Mouse (Mus musculus): ENCODE results near the gene Ndufb4. TPM values are rescaled to one million over a fixed set of nuclear protein-coding genes. Genes with fewer than 3 reads are reported as not detected.
"Not testable (repeated sequence)": the region's sequence is repeated elsewhere in the genome, so short reads cannot be mapped to it uniquely, and the experiment has no call there.

Ndufb4 gene
- total RNA-seq (2021) = 10 to 100 TPM; 65.4 to 68.8 TPM

- DNase-seq (ENCODE audit: low spot score in 2 of 2) = peak; percentile 95
- intact Hi-C loops (cut with DNase I) = no loop called here
Observed at GRCm38 (mm10) chr16:37653731-37654657, at the start of gene Ndufb4. Gene Ndufb4 (minus strand): TSS chr16:37654453.

DNA sequence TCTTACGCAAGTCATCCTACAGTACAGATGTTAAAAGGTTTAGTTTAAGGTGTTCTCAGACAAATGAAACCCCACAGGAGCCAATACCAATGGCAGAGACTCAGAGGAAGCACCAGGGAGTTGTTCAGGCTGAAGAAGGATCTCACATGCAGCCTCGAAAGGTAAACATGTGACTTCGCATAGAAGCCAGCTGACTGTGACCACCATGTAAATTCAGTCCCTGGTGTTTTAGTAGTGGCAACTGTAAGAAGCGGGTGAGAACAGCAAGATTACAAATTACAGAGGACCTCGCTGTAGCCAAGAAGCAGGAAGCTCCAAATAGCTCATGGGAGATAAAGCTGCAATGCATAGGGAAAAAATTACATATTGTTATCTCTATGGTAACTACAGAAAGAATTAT, 49.6 kb upstream of the Ndufb4 start:
- DNase-seq (ENCODE audit: low spot score in 2 of 2) = peak in 1 of 2 experiments; percentile 28
- intact Hi-C loops (cut with DNase I) = loop anchor here (5.0 kb wide), 1 partner anchor 108 kb away; no protein-coding TSS in a partner anchor

DNA sequence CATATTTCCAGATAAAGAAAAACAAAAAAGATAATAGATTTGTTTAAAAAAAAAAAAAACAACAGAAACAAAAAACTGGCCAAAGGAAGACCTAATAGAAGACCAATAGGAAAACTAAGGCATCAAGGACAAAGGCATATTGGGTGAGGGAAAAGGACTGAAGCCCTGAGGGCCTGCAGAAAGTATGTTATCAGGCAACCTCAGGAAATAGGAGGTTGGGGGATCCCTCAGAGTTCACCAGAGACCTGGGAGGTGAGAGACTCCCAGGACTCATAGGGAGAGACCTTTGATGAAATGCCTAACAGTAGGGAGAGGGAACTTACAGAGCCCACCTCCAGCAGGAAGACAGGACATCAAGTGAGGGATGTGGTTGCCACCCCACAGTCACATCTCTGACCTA, 45.8 kb upstream of the Ndufb4 start:
- intact Hi-C loops (cut with DNase I) = loop anchor here (5.0 kb wide), 1 partner anchor 112 kb away; no protein-coding TSS in a partner anchor

DNA sequence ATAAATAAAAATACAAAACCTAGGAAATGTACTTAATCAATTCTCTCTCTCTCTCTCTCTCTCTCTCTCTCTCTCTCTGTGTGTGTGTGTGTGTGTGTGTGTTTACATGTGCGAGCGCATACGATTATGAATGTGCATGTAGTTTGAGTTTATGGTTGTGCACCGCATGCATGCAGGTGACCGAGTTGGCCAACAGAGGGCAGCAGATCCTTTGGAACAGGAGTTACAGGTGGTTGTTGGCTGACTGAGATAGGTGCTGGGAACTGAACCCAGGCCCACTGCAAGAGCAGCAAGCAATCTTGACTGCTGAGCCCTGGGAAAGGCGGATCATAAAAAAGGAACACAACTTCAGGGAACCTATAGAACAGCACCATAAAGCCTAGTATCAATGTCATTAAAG, 44.5 kb upstream of the Ndufb4 start:
- intact Hi-C loops (cut with DNase I) = no loop called here
- DNase-seq (ENCODE audit: low spot score in 2 of 2) = no peak

More for the DNA sequence above, 45.8 kb upstream of the Ndufb4 start:
- not testable (repeated sequence) for DNase-seq (ENCODE audit: low spot score in 2 of 2)

DNA sequence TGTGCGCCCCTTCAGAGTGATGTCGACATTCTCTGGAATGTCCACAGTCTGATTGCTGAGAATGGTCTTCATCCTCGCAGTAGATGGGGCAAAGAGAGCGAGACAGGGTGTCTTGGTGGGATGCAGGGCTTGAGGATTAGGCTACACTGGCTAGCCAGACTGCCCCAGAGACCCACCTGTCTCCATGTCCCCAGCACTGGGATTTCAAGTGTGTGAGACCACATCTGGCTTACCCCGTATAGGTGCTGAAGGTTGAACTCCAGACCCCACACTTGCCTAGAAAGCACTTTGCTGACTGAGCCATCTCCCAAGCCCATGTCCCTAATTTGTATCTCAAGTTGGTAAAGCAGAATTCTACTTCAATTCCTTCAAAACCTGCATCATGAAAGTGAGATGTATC, 43.0 kb upstream of the Ndufb4 start:
- intact Hi-C loops (cut with DNase I) = no loop called here

GRCm38 (mm10) chr16:37690932-37691730, 36.9 kb upstream of the Ndufb4 start:
- intact Hi-C loops (cut with DNase I) = no loop called here
- DNase-seq (ENCODE audit: low spot score in 2 of 2) = no peak

More for the DNA sequence above, 43.0 kb upstream of the Ndufb4 start:
- no peak for DNase-seq (ENCODE audit: low spot score in 2 of 2)

- intact Hi-C loops (cut with DNase I) = no loop called here
- DNase-seq (ENCODE audit: low spot score in 2 of 2) = no peak
Observed at GRCm38 (mm10) chr16:37690465-37690864, 36.2 kb upstream of the Ndufb4 start.

DNA sequence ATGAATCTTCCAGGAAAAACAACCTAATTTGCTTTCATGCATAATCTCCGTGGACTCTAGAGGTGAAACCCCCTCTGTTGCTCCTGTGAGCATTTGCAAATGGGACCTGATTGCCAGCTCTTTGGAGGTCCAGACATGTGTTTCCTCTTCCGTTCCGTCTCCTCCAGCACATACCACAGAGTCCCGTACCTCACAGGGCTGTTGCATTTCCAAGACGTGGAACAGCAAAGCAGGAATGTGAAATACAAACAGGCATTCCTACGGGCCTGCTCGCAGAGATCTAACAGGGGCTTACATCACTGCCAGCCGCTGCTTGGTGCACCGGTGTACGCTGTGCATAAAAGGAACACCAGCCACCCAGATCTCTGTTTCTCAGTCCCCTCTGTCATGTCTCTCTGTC, 35.7 kb upstream of the Ndufb4 start:
- intact Hi-C loops (cut with DNase I) = loop anchor here (5.0 to 10.0 kb wide), 3 partner anchors 87 to 585 kb away; partner anchors contain the start of gene Fstl1
- DNase-seq (ENCODE audit: low spot score in 2 of 2) = no peak

DNA sequence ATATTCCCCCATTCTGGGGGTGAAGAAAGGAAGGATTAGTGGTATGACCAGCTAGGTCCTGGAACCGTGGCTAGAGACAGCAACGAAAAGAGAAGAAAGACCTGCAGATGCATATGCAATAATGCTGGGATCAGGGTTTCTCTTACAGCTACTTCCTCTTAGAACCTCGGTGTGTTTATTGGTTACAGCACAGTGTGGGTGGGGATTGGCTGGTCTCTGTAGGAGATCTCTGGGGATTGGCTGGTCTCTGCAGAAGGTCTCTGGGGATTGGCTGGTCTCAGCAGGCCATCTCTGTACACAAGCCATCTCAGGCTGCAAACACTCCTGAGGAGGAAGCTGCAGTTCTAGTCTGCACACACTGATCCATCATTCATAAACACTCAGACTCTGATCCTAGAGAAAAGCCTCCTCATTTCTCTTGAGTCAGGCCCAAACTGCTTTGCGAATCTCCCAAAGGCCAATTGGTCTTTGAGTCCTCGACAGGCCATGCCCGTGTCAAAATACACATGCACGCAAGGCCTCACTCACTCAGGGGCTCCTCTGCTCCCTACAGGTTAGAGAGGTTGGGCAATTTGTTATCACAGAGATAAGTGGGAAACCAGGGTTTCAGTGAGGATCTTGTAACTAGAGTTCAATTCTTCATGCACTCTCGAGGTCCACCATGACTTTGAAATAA, 35.1 kb upstream of the Ndufb4 start:
- intact Hi-C loops (cut with DNase I) = loop anchor here (5.0 to 10.0 kb wide), 3 partner anchors 88 to 585 kb away; partner anchors contain the start of gene Fstl1
- no peak for DNase-seq (ENCODE audit: low spot score in 2 of 2)

GRCm38 (mm10) chr16:37688181-37688580, 33.9 kb upstream of the Ndufb4 start:
- no peak for DNase-seq (ENCODE audit: low spot score in 2 of 2)
- intact Hi-C loops (cut with DNase I) = loop anchor here (5.0 to 10.0 kb wide), 3 partner anchors 89 to 583 kb away; partner anchors contain the start of gene Fstl1

DNA sequence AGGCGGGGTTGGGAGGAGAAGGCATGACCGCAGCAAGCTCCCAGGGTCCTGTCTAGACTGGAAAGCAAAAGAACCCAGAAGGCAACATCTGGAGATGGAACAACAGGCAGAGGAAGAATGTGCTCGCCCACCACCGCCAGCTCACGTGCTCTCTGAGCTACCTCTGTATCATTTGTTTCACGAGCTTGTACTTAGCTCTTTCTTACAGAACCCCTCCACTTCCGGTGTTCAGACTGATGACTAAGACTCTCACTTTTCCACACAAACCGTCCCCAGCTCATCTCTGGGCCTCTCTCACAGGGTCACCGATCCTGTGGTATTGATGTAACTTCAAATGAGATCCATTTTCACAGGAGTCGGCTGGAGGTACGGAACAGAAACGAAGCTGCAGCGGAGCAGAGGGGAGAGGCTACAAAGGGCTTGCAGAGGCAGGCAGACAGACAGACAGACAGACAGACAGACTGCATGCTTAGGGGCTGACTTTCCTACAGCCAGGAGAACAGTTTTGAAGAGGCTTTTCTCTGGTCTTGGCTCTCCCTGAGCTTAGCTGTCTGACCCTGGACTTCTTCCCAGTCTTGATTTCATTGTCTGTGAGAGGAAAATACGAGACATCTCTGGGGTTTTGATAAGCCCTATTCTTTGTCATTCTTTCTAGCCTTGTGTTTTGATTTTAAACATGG, 33.2 kb upstream of the Ndufb4 start:
- DNase-seq (ENCODE audit: low spot score in 2 of 2) = no peak
- intact Hi-C loops (cut with DNase I) = loop anchor here (5.0 to 10.0 kb wide), 3 partner anchors 90 to 583 kb away; partner anchors contain the start of gene Fstl1

- DNase-seq (ENCODE audit: low spot score in 2 of 2) = no peak
- intact Hi-C loops (cut with DNase I) = loop anchor here (5.0 to 10.0 kb wide), 3 partner anchors 90 to 582 kb away; partner anchors contain the start of gene Fstl1
Observed at GRCm38 (mm10) chr16:37686834-37687233, 32.6 kb upstream of the Ndufb4 start.

GRCm38 (mm10) chr16:37685946-37686600, 31.8 kb upstream of the Ndufb4 start:
- DNase-seq (ENCODE audit: low spot score in 2 of 2) = no peak
- intact Hi-C loops (cut with DNase I) = loop anchor here (2.0 to 10.0 kb wide), 5 partner anchors 91 to 581 kb away; partner anchors contain the start of gene Fstl1

- intact Hi-C loops (cut with DNase I) = loop anchor here (1.0 to 10.0 kb wide), 6 partner anchors 92 to 580 kb away; partner anchors contain the start of gene Fstl1
- peak; percentile 84 to 85 for DNase-seq (ENCODE audit: low spot score in 2 of 2)
Observed at GRCm38 (mm10) chr16:37684634-37685441, 30.6 kb upstream of the Ndufb4 start.

GRCm38 (mm10) chr16:37684259-37684633, 30.0 kb upstream of the Ndufb4 start:
- intact Hi-C loops (cut with DNase I) = loop anchor here (1.0 to 10.0 kb wide), 5 partner anchors 129 to 579 kb away; no protein-coding TSS in a partner anchor
- no peak for DNase-seq (ENCODE audit: low spot score in 2 of 2)

- peak in 1 of 2 experiments; percentile 49 for DNase-seq (ENCODE audit: low spot score in 2 of 2)
- intact Hi-C loops (cut with DNase I) = loop anchor here (1.0 to 10.0 kb wide), 5 partner anchors 129 to 579 kb away; no protein-coding TSS in a partner anchor
Observed at GRCm38 (mm10) chr16:37683154-37684130, 29.2 kb upstream of the Ndufb4 start.

Data from left cerebral cortex, postnatal 36 days (tissue).